Mouse (Mus musculus): ENCODE results near the gene Impdh2. TPM values are rescaled to one million over a fixed set of nuclear protein-coding genes. Genes with fewer than 3 reads are reported as not detected.

Impdh2 gene
- polyA plus RNA-seq (2014; fragmentation: Illumina TruSeq; extraction: RNeasy Lipid Tissue Mini Kit (QIAGEN cat#74804); ENCODE audit: low read depth, low replicate concordance) = 15.8 TPM

DNA sequence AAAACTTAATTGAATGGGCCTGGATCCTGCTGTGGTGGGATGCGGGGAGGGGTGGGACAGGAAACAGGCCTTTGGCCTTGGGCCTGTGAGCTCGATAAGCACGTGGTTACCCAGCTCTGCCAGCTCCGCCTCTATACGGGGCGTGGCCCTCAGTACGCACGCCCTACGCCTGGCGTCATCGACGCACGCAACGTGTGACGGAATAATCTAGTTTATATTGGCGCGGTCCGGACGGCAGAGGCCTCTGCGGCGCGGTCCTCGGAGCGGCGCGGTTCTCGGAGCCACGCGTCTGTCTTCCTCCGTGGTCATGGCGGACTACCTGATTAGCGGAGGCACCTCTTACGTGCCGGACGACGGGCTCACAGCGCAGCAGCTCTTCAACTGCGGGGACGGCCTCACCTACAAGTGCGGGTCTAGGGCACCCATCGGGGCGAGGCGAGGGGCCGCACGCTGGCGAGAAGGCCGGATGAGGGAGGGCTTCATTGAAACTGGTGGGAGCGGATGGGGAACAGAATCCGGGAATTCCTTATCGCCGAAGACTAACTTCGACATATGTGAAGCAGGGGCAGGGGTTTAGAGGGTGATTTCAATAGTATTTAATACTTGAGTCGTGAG is at the start of gene Impdh2:
Impdh2 (plus strand) TSS at position 60 of the 615 bp plus-strand sequence.

DNA sequence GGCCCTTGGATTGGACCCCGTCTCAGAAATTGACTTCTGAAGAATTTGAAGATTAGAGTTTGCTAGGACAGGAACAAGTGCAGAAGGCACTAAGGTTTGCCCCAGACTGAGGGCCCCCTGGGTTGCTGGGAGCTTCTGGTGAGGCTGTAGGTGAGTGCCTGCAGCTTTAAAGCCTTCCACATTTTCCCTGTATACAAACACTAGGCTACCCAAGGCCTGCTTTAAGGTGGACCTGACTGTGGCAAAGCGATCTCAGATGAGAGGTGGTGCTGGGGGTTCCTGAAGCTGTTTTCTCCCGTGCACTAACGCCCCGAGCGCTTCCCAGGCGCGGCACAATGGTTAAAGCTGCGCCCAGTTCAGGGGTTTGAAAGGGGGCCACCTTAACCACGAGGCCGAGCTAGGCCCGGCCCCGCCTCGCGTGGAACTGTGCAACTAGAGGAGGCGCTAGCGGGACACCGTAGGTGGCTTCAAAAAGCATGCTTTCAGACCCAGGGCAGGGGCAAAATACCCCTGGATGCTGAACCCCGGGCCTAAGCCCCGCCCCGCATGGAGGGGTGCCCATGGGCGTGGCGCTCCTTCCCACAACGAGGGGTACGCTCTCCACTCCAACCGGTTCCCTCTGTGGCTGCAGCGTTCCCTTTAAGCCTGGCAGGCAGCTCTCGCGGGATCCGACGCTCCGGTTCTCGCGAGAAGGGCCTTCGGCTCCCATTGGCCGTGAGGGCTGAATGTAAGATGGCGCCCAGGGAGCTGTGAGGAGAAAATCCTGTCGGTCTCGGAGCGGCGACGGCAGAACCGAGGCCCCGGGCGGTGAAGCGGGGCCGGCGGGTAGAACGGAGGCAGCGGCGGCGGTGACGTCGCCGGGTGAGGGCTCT is 43.5 kb upstream of the Impdh2 start, which contains the start of gene Qrich1:
Qrich1 (plus strand) TSS at position 427 of the 872 bp plus-strand sequence.

DNA sequence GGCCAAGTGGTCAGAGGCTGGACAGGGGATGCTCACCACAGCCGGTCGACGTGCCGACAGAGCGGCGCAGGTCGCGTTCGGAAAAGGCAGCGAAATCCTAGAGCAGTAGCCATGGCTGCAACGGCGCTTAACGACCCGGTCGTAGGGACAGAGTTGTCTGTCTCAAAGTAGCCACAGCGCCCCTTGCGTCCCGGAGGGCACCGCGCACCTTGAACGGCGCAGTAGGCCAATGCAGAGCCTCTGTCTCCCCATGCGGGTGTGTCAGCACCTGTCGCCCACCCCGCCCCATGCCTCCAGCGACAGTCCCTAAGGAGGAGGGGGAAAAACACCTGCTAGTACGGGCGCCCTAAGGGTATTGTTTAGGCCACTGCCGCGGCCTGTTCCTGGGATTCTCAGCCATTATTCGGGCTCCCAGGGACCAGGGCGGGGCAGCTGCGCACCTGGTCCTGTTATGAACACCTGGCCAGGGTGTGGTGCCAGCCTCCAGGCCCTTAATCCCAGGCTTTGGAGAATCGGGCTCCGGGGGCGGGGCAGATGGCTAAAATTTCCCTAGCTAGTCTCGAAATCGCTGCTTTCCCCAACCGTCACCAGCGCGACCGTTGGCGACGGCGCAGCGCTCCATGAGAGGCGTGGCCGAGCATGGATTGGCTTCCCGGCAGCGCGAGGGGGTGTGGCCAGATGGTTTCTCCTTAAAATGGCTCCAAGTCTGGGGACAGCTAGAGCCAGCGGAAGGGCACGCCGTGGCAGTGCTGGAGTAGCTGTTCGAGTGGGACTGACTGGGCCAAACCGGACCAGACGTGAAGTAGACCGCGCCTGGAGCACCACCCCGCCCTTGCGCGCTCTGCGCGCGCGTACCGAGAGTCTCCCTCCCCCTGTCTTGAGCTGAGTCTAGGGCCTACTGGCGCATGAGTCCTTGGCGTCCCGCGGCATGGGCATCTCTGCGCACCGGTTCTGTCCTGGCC is 7.0 kb downstream of the Impdh2 start, which contains the start of gene Ndufaf3:
Ndufaf3 (minus strand) TSS at position 620 of the 962 bp plus-strand sequence.

DNA sequence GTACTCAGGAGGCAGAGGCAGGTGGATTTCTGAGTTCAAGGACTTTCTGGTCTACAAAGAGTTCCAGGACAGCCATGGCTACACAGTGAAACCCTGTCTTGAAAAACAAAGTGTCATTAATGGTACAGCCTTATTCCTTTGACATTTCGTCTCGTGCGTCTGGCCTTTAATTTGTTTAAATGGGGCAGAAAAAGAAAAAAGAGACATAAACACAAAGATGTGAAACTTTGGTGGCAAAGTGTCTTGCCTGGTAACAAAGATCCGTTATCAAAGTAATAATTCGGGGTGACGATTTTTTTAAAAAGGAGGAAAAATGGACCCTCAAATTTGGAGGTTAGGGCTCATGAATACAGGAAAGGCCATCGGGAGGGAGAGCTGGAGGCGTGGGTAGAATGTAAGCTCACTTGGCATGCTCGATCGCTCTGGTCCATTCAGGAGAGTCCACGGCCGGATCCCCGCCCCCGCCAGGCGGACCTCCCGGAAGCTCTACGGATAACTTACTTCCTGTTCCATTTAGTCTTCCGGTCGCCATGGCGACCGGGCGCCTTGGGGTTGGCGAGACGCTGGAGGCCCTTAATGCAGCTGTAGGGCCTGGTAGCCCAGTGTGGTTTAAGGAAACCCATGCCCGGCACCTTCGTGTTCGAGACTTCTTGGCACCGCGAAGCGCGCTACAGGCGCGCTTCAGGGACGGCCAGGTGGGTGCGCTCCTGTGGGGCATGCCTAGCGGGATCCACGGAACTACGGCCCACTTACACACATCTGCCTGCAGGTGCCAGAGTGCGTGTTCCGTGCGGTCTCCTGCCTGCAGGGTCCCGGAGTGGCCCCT is 9.5 kb downstream of the Impdh2 start, which contains the start of gene Dalrd3:
Dalrd3 (plus strand) TSS at position 506 of the 826 bp plus-strand sequence.

DNA sequence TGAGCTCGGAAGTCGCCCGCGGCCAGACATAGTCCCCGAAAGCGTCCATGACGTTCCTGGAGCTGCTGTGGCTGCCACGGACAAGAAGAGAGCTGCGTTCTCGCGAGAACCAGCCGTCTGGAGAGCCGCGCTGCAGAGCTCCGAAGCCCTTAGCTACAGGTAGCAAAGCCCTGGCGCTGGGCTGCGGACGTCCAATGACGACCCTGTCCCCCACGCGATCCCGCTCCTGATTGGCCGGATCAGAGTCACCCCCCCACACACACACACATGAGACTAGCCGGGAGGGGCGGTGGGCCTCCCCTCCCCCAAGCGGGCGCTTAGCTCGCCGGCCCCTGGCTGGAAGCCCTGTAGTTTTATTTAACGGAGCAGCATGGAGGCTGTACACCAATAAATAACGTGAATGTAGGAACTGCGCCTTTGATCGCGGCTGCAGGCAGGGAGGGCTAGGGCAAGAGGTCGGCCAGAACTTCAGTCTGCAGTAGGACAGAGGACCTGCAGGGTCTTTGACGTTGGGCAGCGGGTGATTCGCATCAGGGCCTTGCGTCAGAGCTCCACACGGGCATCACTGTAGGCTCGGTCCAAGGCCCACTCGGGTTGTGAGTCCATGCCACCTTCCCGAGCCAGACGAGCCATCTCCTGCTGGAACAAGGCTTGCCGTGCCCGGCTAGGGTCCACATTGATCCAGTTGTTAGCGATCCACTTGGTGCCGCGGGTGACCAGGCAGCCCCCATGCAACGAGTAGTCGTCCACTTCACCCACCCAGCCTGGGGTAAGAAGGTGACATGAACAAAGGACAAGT is 18.7 kb downstream of the Impdh2 start, which contains the start of gene Wdr6:
Wdr6 (minus strand) TSS at position 195 of the 799 bp plus-strand sequence.

DNA sequence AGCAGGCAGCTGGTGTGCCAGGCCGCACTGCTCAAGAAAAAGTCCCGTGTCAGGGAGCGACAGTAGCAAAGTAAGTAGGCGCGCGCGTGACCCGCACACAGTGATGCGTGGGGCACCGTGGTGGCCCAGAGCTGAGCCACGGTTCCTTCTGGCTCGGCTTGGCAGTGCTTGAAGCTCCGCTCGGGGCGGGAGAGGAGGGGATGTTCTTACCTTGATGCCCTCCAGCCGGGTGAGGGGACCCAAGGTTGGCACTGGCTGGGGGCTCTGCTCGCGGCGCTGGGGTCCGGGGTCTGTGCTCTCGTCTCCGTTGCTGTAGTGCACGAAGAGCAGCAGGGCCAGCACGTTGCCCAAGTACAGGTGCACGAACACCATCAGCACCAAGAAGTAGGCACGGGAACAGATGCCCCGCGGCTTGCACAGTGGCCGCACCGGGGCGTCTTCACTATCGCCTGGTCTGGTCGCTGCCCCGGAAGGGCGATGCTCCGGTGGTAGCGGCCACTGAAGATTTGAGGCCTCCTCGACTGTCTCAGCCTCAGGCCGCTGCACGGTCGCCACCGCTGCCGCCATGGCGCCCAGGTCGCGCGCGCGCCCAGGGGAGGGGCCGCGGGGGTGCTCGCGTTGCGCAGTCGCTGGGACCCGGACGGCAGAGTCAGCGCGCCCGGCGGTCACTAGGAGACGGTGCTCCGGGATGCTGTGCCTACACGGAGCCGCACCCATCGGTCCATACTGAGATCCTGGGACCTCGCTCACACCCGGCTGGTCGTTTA is 37.1 kb downstream of the Impdh2 start, which contains the start of gene P4htm:
P4htm (minus strand) TSS at position 670 of the 767 bp plus-strand sequence.

Other genes starting within 250 kb of the Impdh2 start
- gene Gpx1, start 221.4 kb upstream of the Impdh2 start, polyA plus RNA-seq (2014; fragmentation: Illumina TruSeq; extraction: RNeasy Lipid Tissue Mini Kit (QIAGEN cat#74804); ENCODE audit: low read depth, low replicate concordance) = 93.3 TPM
- gene Usp4, start 212.4 kb upstream of the Impdh2 start, polyA plus RNA-seq (2014; fragmentation: Illumina TruSeq; extraction: RNeasy Lipid Tissue Mini Kit (QIAGEN cat#74804); ENCODE audit: low read depth, low replicate concordance) = 54.0 TPM
- 0.73 TPM for gene 1700102P08Rik, start 167.5 kb upstream of the Impdh2 start, polyA plus RNA-seq (2014; fragmentation: Illumina TruSeq; extraction: RNeasy Lipid Tissue Mini Kit (QIAGEN cat#74804); ENCODE audit: low read depth, low replicate concordance)
- not detected for gene Ccdc36, start 131.8 kb upstream of the Impdh2 start, polyA plus RNA-seq (2014; fragmentation: Illumina TruSeq; extraction: RNeasy Lipid Tissue Mini Kit (QIAGEN cat#74804); ENCODE audit: low read depth, low replicate concordance)
- not detected for gene BC048562, start 123.8 kb upstream of the Impdh2 start, polyA plus RNA-seq (2014; fragmentation: Illumina TruSeq; extraction: RNeasy Lipid Tissue Mini Kit (QIAGEN cat#74804); ENCODE audit: low read depth, low replicate concordance)
- 4.1 TPM for gene Ccdc71, start 99.8 kb upstream of the Impdh2 start, polyA plus RNA-seq (2014; fragmentation: Illumina TruSeq; extraction: RNeasy Lipid Tissue Mini Kit (QIAGEN cat#74804); ENCODE audit: low read depth, low replicate concordance)
- 0.53 TPM for gene Klhdc8b, start 98.7 kb upstream of the Impdh2 start, polyA plus RNA-seq (2014; fragmentation: Illumina TruSeq; extraction: RNeasy Lipid Tissue Mini Kit (QIAGEN cat#74804); ENCODE audit: low read depth, low replicate concordance)
- gene Lamb2, start 80.5 kb upstream of the Impdh2 start, polyA plus RNA-seq (2014; fragmentation: Illumina TruSeq; extraction: RNeasy Lipid Tissue Mini Kit (QIAGEN cat#74804); ENCODE audit: low read depth, low replicate concordance) = 5.1 TPM
- gene Usp19, start 69.7 kb upstream of the Impdh2 start, polyA plus RNA-seq (2014; fragmentation: Illumina TruSeq; extraction: RNeasy Lipid Tissue Mini Kit (QIAGEN cat#74804); ENCODE audit: low read depth, low replicate concordance) = 5.9 TPM
- gene Qars, start 52.6 kb upstream of the Impdh2 start, polyA plus RNA-seq (2014; fragmentation: Illumina TruSeq; extraction: RNeasy Lipid Tissue Mini Kit (QIAGEN cat#74804); ENCODE audit: low read depth, low replicate concordance) = 82.1 TPM
- gene Qrich1, start 43.5 kb upstream of the Impdh2 start, polyA plus RNA-seq (2014; fragmentation: Illumina TruSeq; extraction: RNeasy Lipid Tissue Mini Kit (QIAGEN cat#74804); ENCODE audit: low read depth, low replicate concordance) = 35.9 TPM
- gene Ndufaf3, start 7.1 kb downstream of the Impdh2 start, polyA plus RNA-seq (2014; fragmentation: Illumina TruSeq; extraction: RNeasy Lipid Tissue Mini Kit (QIAGEN cat#74804); ENCODE audit: low read depth, low replicate concordance) = 4.7 TPM
- gene Dalrd3, start 9.6 kb downstream of the Impdh2 start, polyA plus RNA-seq (2014; fragmentation: Illumina TruSeq; extraction: RNeasy Lipid Tissue Mini Kit (QIAGEN cat#74804); ENCODE audit: low read depth, low replicate concordance) = 3.6 TPM
- gene Wdr6, start 18.5 kb downstream of the Impdh2 start, polyA plus RNA-seq (2014; fragmentation: Illumina TruSeq; extraction: RNeasy Lipid Tissue Mini Kit (QIAGEN cat#74804); ENCODE audit: low read depth, low replicate concordance) = 1.7 TPM
- not detected for gene P4htm, start 37.4 kb downstream of the Impdh2 start, polyA plus RNA-seq (2014; fragmentation: Illumina TruSeq; extraction: RNeasy Lipid Tissue Mini Kit (QIAGEN cat#74804); ENCODE audit: low read depth, low replicate concordance)
- gene Arih2, start 89.1 kb downstream of the Impdh2 start, polyA plus RNA-seq (2014; fragmentation: Illumina TruSeq; extraction: RNeasy Lipid Tissue Mini Kit (QIAGEN cat#74804); ENCODE audit: low read depth, low replicate concordance) = 40.2 TPM
- gene Slc25a20, start 101.8 kb downstream of the Impdh2 start, polyA plus RNA-seq (2014; fragmentation: Illumina TruSeq; extraction: RNeasy Lipid Tissue Mini Kit (QIAGEN cat#74804); ENCODE audit: low read depth, low replicate concordance) = 62.8 TPM
- gene Prkar2a, start 129.0 kb downstream of the Impdh2 start, polyA plus RNA-seq (2014; fragmentation: Illumina TruSeq; extraction: RNeasy Lipid Tissue Mini Kit (QIAGEN cat#74804); ENCODE audit: low read depth, low replicate concordance) = 110 TPM
- 123 TPM for gene Ip6k2, start 223.5 kb downstream of the Impdh2 start, polyA plus RNA-seq (2014; fragmentation: Illumina TruSeq; extraction: RNeasy Lipid Tissue Mini Kit (QIAGEN cat#74804); ENCODE audit: low read depth, low replicate concordance)
- gene Nckipsd, start 248.1 kb downstream of the Impdh2 start, polyA plus RNA-seq (2014; fragmentation: Illumina TruSeq; extraction: RNeasy Lipid Tissue Mini Kit (QIAGEN cat#74804); ENCODE audit: low read depth, low replicate concordance) = 0.16 TPM

All from kidney, adult 10 weeks (tissue).